Mouse (Mus musculus) heart, embryonic 14.5 days (tissue): ENCODE measurements around the gene Ndufaf3. TPM values are rescaled to one million over a fixed set of nuclear protein-coding genes. Genes with fewer than 3 reads are reported as not detected.

Experiments
- ATAC-seq: fragments of 200-750 bp; cut with Nextera tagmentation; 2 replicates; pipeline ENCODE4 v1.8.0; 2017; ENCODE audit warnings: low read depth, moderate TSS enrichment; ENCODE audit not compliant: insufficient number of reproducible peaks, insufficient read depth, low FRiP score
- H3K27ac ChIP-seq, 2 experiments: fragments of 200-500 bp in 1 of 2; fragments of 300-500 bp in 1 of 2; sonication (generic) in 1 of 2; replicated peaks in 1 of 2; 2 replicates each; pipeline ENCODE4 v1.5.1; 2012 to 2014; ENCODE audit warnings: low read depth in 2 of 2, low read length in 2 of 2, control low read depth in 1 of 2, mild to moderate bottlenecking in 1 of 2, mixed read lengths in 1 of 2; ENCODE audit not compliant: control insufficient read depth in 1 of 2, insufficient read depth in 1 of 2
- H3K27me3 ChIP-seq: fragments of 300-500 bp; sonication (generic); 2 replicates; pipeline ENCODE4 v1.6.1; 2014; ENCODE audit warnings: mild to moderate bottlenecking, low read length, control low read depth; ENCODE audit not compliant: control insufficient read depth, insufficient read depth
- H3K36me3 ChIP-seq: fragments of 300-500 bp; sonication (generic); 2 replicates; pipeline ENCODE4 v1.6.1; 2014; ENCODE audit warnings: mild to moderate bottlenecking, control low read depth, low read length, mixed read lengths; ENCODE audit not compliant: control insufficient read depth, insufficient read depth
- H3K4me1 ChIP-seq, 2 experiments: fragments of 200-500 bp in 1 of 2; fragments of 300-500 bp in 1 of 2; sonication (generic) in 1 of 2; 2 replicates each; pipeline ENCODE4 v1.6.1; 2012 to 2014; ENCODE audit warnings: low read length in 2 of 2, control low read depth in 1 of 2, mixed read lengths in 1 of 2; ENCODE audit not compliant: control insufficient read depth in 2 of 2, insufficient read depth in 2 of 2
- H3K4me2 ChIP-seq: fragments of 300-500 bp; sonication (generic); 2 replicates; pipeline ENCODE4 v1.6.1; 2014; ENCODE audit warnings: mild to moderate bottlenecking, low read length
- H3K4me3 ChIP-seq, 2 experiments: fragments of 200-500 bp in 1 of 2; fragments of 300-500 bp in 1 of 2; sonication (generic) in 1 of 2; 2 replicates each; pipeline ENCODE4 v1.5.1; 2012 to 2014; ENCODE audit warnings: low read length in 2 of 2, mild to moderate bottlenecking in 2 of 2, control low read depth in 1 of 2, low read depth in 1 of 2, moderate library complexity in 1 of 2; ENCODE audit not compliant: control insufficient read depth in 1 of 2, insufficient read depth in 1 of 2
- H3K9ac ChIP-seq: fragments of 300-500 bp; sonication (generic); 2 replicates; pipeline ENCODE4 v1.6.1; 2014; ENCODE audit warnings: mild to moderate bottlenecking, low read length
- H3K9me3 ChIP-seq: fragments of 300-500 bp; sonication (generic); 2 replicates; pipeline ENCODE4 v1.6.1; 2016; ENCODE audit warnings: low read length, control low read depth; ENCODE audit not compliant: control insufficient read depth
- WGBS: fragments of 180-500 bp; shearing (Covaris S2); extraction: QIAGEN DNeasy Blood & Tissue Kit; methylation state at CpG from one replicate; pipeline ENCODE4 v1.1.7; 2014; 5-methylcytosine and 5-hydroxymethylcytosine counted together
- polyA plus RNA-seq: library from polyadenylated mRNA; unstranded; fragments of >200 nt; fragmentation: Nextera tagmentation; extraction: Ambion mirVana; gene quantifications from 2 replicates; pipeline ENCODE4 v1.2.1, GENCODE M21; 2014

The Ndufaf3 gene
- polyA plus RNA-seq, 1 experiment from 2014 or later, result 78.1 TPM

GRCm38 (mm10) chr9:108563671-108564070 is 3.6 kb downstream of the Ndufaf3 start:
- no peak overlapping the region for H3K4me3 ChIP-seq
- no peak overlapping the region for H3K4me2 ChIP-seq
- peaks cover 56% of the 10 kb centered on the region for H3K36me3 ChIP-seq
- 83% methylated on average over 8 of the region's 8 CpGs for WGBS
- peaks cover 15 to 28% of the 10 kb centered on the region in 2 experiments for H3K4me1 ChIP-seq
- H3K27ac ChIP-seq, result no peak overlapping the region
- H3K9ac ChIP-seq, result no peak overlapping the region
- no peaks in the 10 kb centered on the region for H3K27me3 ChIP-seq
- no peaks in the 10 kb centered on the region for H3K9me3 ChIP-seq
- no peak for ATAC-seq

- Histone ChIP-seq H3K4me3 (peak within 1 kb of the TSS; percentile 64 to 65), H3K9me3 (no peaks in the 10 kb centered on the region), H3K27ac (peak within 1 kb of the TSS; percentile 80 to 81), H3K4me1 (peaks cover 5 to 12% of the 10 kb centered on the region in 2 experiments), H3K4me2 (peak within 1 kb of the TSS; percentile 89), H3K36me3 (peaks cover 82% of the 10 kb centered on the region), H3K27me3 (no peaks in the 10 kb centered on the region), H3K9ac (peak within 1 kb of the TSS; percentile 83)
- under 1% methylated on average over 51 of the region's 53 CpGs for WGBS
- peak; percentile 96 for ATAC-seq
Observed at GRCm38 (mm10) chr9:108560227-108560841, 6.9 kb downstream of the Ndufaf3 start, which contains the start of gene Impdh2. Gene Impdh2 (plus strand): TSS chr9:108560286.

- Histone ChIP-seq H3K4me2 (no peak overlapping the region), H3K36me3 (peaks cover 82% of the 10 kb centered on the region), H3K27me3 (no peaks in the 10 kb centered on the region), H3K4me3 (no peak overlapping the region), H3K4me1 (peaks cover 5 to 12% of the 10 kb centered on the region in 2 experiments), H3K9ac (no peak overlapping the region), H3K27ac (no peak overlapping the region), H3K9me3 (no peaks in the 10 kb centered on the region)
- no peak for ATAC-seq
- WGBS, result 79% methylated on average over 4 of the region's 4 CpGs
Observed at GRCm38 (mm10) chr9:108559169-108559568, 8.1 kb downstream of the Ndufaf3 start.

- no peak overlapping the region for H3K4me2 ChIP-seq
- no peaks in the 10 kb centered on the region for H3K27me3 ChIP-seq
- H3K36me3 ChIP-seq, result peaks cover 92% of the 10 kb centered on the region
- H3K9ac ChIP-seq, result no peak overlapping the region
- ATAC-seq, result no peak
- no peak overlapping the region for H3K27ac ChIP-seq
- no peaks in the 10 kb centered on the region for H3K9me3 ChIP-seq
- H3K4me3 ChIP-seq, result no peak overlapping the region
- no peaks in the 10 kb centered on the region for H3K4me1 ChIP-seq
- WGBS, result 94% methylated on average over 1 of the region's 1 CpGs
Observed at GRCm38 (mm10) chr9:108546875-108547274, 20.4 kb downstream of the Ndufaf3 start.

GRCm38 (mm10) chr9:108545986-108546385 is 21.2 kb downstream of the Ndufaf3 start:
- Histone ChIP-seq H3K9me3 (no peaks in the 10 kb centered on the region), H3K4me2 (no peak overlapping the region), H3K4me3 (no peak overlapping the region), H3K27ac (no peak overlapping the region), H3K4me1 (no peaks in the 10 kb centered on the region), H3K27me3 (no peaks in the 10 kb centered on the region), H3K9ac (no peak overlapping the region), H3K36me3 (peaks cover 96% of the 10 kb centered on the region)
- 91% methylated on average over 3 of the region's 3 CpGs for WGBS
- ATAC-seq, result no peak

- H3K4me1 ChIP-seq, result no peaks in the 10 kb centered on the region
- no peak overlapping the region for H3K9ac ChIP-seq
- H3K4me2 ChIP-seq, result no peak overlapping the region
- peaks cover 95% of the 10 kb centered on the region for H3K36me3 ChIP-seq
- no peaks in the 10 kb centered on the region for H3K27me3 ChIP-seq
- H3K9me3 ChIP-seq, result no peaks in the 10 kb centered on the region
- no peak for ATAC-seq
- no peak overlapping the region for H3K4me3 ChIP-seq
- H3K27ac ChIP-seq, result no peak overlapping the region
Observed at GRCm38 (mm10) chr9:108540846-108541245, 26.4 kb downstream of the Ndufaf3 start.

- Histone ChIP-seq H3K4me3 (no peak overlapping the region), H3K27ac (no peak overlapping the region), H3K4me2 (no peak overlapping the region), H3K9ac (no peak overlapping the region), H3K4me1 (no peaks in the 10 kb centered on the region), H3K9me3 (no peaks in the 10 kb centered on the region), H3K36me3 (peaks cover 89% of the 10 kb centered on the region), H3K27me3 (no peaks in the 10 kb centered on the region)
- 92% methylated on average over 1 of the region's 1 CpGs for WGBS
- ATAC-seq, result no peak
Observed at GRCm38 (mm10) chr9:108531496-108531895, 35.7 kb downstream of the Ndufaf3 start.

GRCm38 (mm10) chr9:108530954-108531353 is 36.3 kb downstream of the Ndufaf3 start:
- H3K4me1 ChIP-seq, result no peaks in the 10 kb centered on the region
- no peak for ATAC-seq
- no peak overlapping the region for H3K4me3 ChIP-seq
- H3K9ac ChIP-seq, result no peak overlapping the region
- H3K36me3 ChIP-seq, result peaks cover 84% of the 10 kb centered on the region
- WGBS, result 76% methylated on average over 1 of the region's 1 CpGs
- H3K9me3 ChIP-seq, result no peaks in the 10 kb centered on the region
- H3K4me2 ChIP-seq, result no peak overlapping the region
- no peaks in the 10 kb centered on the region for H3K27me3 ChIP-seq
- H3K27ac ChIP-seq, result no peak overlapping the region
